In genomic region chr2:3958065-3958641, GRCm38 (mm10) we compare ENCODE assay signal across 8 mouse cellular contexts. TPM values are rescaled to one million over a fixed set of nuclear protein-coding genes. Genes with fewer than 3 reads are reported as not detected.
DNase-seq lines count a peak whose midpoint lies in the region; ATAC-seq and TF ChIP-seq lines count a peak whose summit lies in the region.

No protein-coding gene starts in this region.

- ATAC-seq in hindbrain, postnatal 0 days = peak; percentile 42; the same call in 1 of the 2 replicates
- peak; percentile 34; the same call in 1 of the 2 replicates for ATAC-seq in midbrain, postnatal 0 days (ENCODE audit: low FRiP score)
- no peak for ATAC-seq in megakaryocyte-erythroid progenitor cell, adult 5-6 weeks (replicated peaks; ENCODE audit: low FRiP score, low TSS enrichment, poor library complexity, severe bottlenecking)

- no peaks in the 10 kb centered on the region for H3K9me3 ChIP-seq in CH12.LX (replicated peaks; ENCODE audit: low read length)
- H3K9me3 ChIP-seq in forebrain, embryonic 10.5 days = no peaks in the 10 kb centered on the region
- no peaks in the 10 kb centered on the region for H3K9me3 ChIP-seq in hindbrain, postnatal 0 days (ENCODE audit: low read length)
- no peaks in the 10 kb centered on the region for H3K9me3 ChIP-seq in midbrain, postnatal 0 days (ENCODE audit: low read length)

- DNase-seq in cerebellum, postnatal 10 days = peak; percentile 36 to 39
- DNase-seq in cerebellum, adult 11 months = no peak
- DNase-seq in CH12.LX (ENCODE audit: extremely low read depth) = no peak
- DNase-seq in forebrain, embryonic 10.5 days (ENCODE audit: extremely low spot score, low spot score) = peak; percentile 23
- peak; percentile 9 for DNase-seq in hindbrain, postnatal 0 days (ENCODE audit: low spot score)
- peak; percentile 43 for DNase-seq in left cerebral cortex, adult 11 months (ENCODE audit: low spot score)
- no peak for DNase-seq in midbrain, postnatal 0 days (ENCODE audit: low spot score)

- TF ChIP-seq POLR2A in CH12.LX (IDR thresholded peaks at IDR 0.05; ENCODE audit: low read depth, low read length) = no peak

- H3K9ac ChIP-seq in CH12.LX (ENCODE audit: insufficient read depth, low read depth) = no peak overlapping the region
- H3K9ac ChIP-seq in hindbrain, postnatal 0 days (replicated peaks; ENCODE audit: low read length) = no peak overlapping the region
- H3K9ac ChIP-seq in midbrain, postnatal 0 days (replicated peaks; ENCODE audit: low read length, poor library complexity, severe bottlenecking) = no peak overlapping the region

- H3K79me2 ChIP-seq in CH12.LX (replicated peaks; ENCODE audit: control insufficient read depth, extremely low read depth, insufficient read depth, poor library complexity, severe bottlenecking) = no peaks in the 10 kb centered on the region

- TF ChIP-seq RAD21 in CH12.LX (IDR thresholded peaks at IDR 0.05; ENCODE audit: low read depth, low read length) = no peak

- no peaks in the 10 kb centered on the region for H3K27me3 ChIP-seq in CH12.LX (replicated peaks)
- H3K27me3 ChIP-seq in forebrain, embryonic 10.5 days (ENCODE audit: poor library complexity, severe bottlenecking) = 0 out of 2 replicates have a peak, but pooled peaks cover 8% of the 10 kb centered on the region
- no peaks in the 10 kb centered on the region for H3K27me3 ChIP-seq in hindbrain, postnatal 0 days (ENCODE audit: insufficient read depth, low read length)
- no peaks in the 10 kb centered on the region for H3K27me3 ChIP-seq in midbrain, postnatal 0 days (ENCODE audit: insufficient read depth, low read length)

- H3K4me2 ChIP-seq in CH12.LX (ENCODE audit: insufficient read depth, low read depth, poor library complexity, severe bottlenecking) = no peak overlapping the region; the same call in 1 of the 2 replicates
- peak overlapping the region; percentile 13; the same call in 1 of the 2 replicates for H3K4me2 ChIP-seq in hindbrain, postnatal 0 days (ENCODE audit: low read depth, low read length)
- 0 out of 2 replicates have a peak overlapping the region, but pooled peaks have one; percentile 3 for H3K4me2 ChIP-seq in midbrain, postnatal 0 days (ENCODE audit: low read depth, low read length, poor library complexity, severe bottlenecking)

- no peak overlapping the region for H3K27ac ChIP-seq in CH12.LX (ENCODE audit: insufficient read depth, low read depth)
- H3K27ac ChIP-seq in forebrain, embryonic 10.5 days = no peak overlapping the region
- H3K27ac ChIP-seq in hindbrain, postnatal 0 days = no peak overlapping the region
- no peak overlapping the region for H3K27ac ChIP-seq in midbrain, postnatal 0 days (ENCODE audit: low read depth, low read length)

- WGBS in forebrain, embryonic 10.5 days = 22% methylated on average over 12 of the region's 12 CpGs
- WGBS in hindbrain, postnatal 0 days = 34% methylated on average over 12 of the region's 12 CpGs
- 35% methylated on average over 12 of the region's 12 CpGs for WGBS in midbrain, postnatal 0 days

- dilution Hi-C loops in CH12.LX (cut with MboI; ENCODE audit: extremely low pct_ligation_motif_present, extremely low pct_unique_long_range_greater_than_20kb, low sequenced_read_pairs) = no loop called here

- H3K4me3 ChIP-seq in CH12.LX (replicated peaks in 1 of 3; ENCODE audit: low read depth in 2 of 3, low read length in 2 of 3, poor library complexity in 1 of 3) = no peak overlapping the region
- peak overlapping the region; percentile 24 for H3K4me3 ChIP-seq in forebrain, embryonic 10.5 days
- no peak overlapping the region for H3K4me3 ChIP-seq in hindbrain, postnatal 0 days (ENCODE audit: low read length)
- no peak overlapping the region for H3K4me3 ChIP-seq in midbrain, postnatal 0 days (ENCODE audit: low read depth, low read length)

- H3K4me1 ChIP-seq in CH12.LX (ENCODE audit: control insufficient read depth in 1 of 2, insufficient read depth in 2 of 2) = no peaks in the 10 kb centered on the region
- H3K4me1 ChIP-seq in forebrain, embryonic 10.5 days = peaks cover 9% of the 10 kb centered on the region
- no peaks in the 10 kb centered on the region for H3K4me1 ChIP-seq in hindbrain, postnatal 0 days (ENCODE audit: insufficient read depth, low read length)
- no peaks in the 10 kb centered on the region for H3K4me1 ChIP-seq in midbrain, postnatal 0 days (ENCODE audit: insufficient read depth, low read length)

- TF ChIP-seq CTCF in CH12.LX (conservative IDR thresholded peaks at IDR 0.05 in 1 of 2, IDR thresholded peaks at IDR 0.05 in 1 of 2; ENCODE audit: low read depth in 2 of 2, low read length in 2 of 2) = no peak
- no peak for TF ChIP-seq CTCF in hindbrain, postnatal 0 days (IDR thresholded peaks at IDR 0.05; ENCODE audit: low read depth)
- no peak for TF ChIP-seq CTCF in midbrain, postnatal 0 days (IDR thresholded peaks at IDR 0.05)

- in situ Hi-C loops in CH12.LX (cut with MboI; ENCODE audit: low pct_ligation_motif_present, low pct_unique_long_range_greater_than_20kb, low sequenced_read_pairs) = no loop called here

- H3K36me3 ChIP-seq in CH12.LX (replicated peaks in 1 of 2; ENCODE audit: control insufficient read depth in 1 of 2, insufficient read depth in 1 of 2, low read length in 1 of 2) = no peaks in the 10 kb centered on the region
- no peaks in the 10 kb centered on the region for H3K36me3 ChIP-seq in forebrain, embryonic 10.5 days (replicated peaks)
- H3K36me3 ChIP-seq in hindbrain, postnatal 0 days (ENCODE audit: insufficient read depth, low read length) = no peaks in the 10 kb centered on the region
- no peaks in the 10 kb centered on the region for H3K36me3 ChIP-seq in midbrain, postnatal 0 days (ENCODE audit: insufficient read depth, low read length)

- TF ChIP-seq EP300 in CH12.LX (IDR thresholded peaks at IDR 0.05; ENCODE audit: low read length) = no peak

TF ChIP-seq in CH12.LX, 34 proteins besides CTCF, POLR2A, EP300 and RAD21:
- 0 out of 2 replicates have a peak, but pooled peaks have one; percentile 27 for TF ChIP-seq MYC (IDR thresholded peaks at IDR 0.05; ENCODE audit: low read depth, low read length)
- no peak for TF ChIP-seq ETS1 (conservative IDR thresholded peaks at IDR 0.05; ENCODE audit: low read depth, low read length)
- TF ChIP-seq MAX (IDR thresholded peaks at IDR 0.05; ENCODE audit: low read length) = 0 out of 2 replicates have a peak, but pooled peaks have one; percentile 29

RNA-seq across cellular contexts. Expression of gene Frmd4a, which starts 59.4 kb away (rescaled TPM):
- total RNA-seq in CH12.LX (2012; rRNA removed) = 0.13 TPM in 2 replicates
- total RNA-seq in CH12.LX (2014; rRNA removed) = 0.26 and 0.32 TPM in 2 replicates
- 1.6 and 2.0 TPM in 2 replicates for polyA plus RNA-seq in CH12.LX (2012; ENCODE audit: insufficient read length, low read depth)
- 29.2 and 33.0 TPM in 2 replicates for polyA plus RNA-seq in forebrain, embryonic 10.5 days (2016; fragmentation: Nextera tagmentation; extraction: Ambion mirVana)
- total RNA-seq in hindbrain, postnatal 0 days (2014; rRNA removed) = 52.3 and 55.8 TPM in 2 replicates
- 40.2 and 40.7 TPM in 2 replicates for polyA plus RNA-seq in hindbrain, postnatal 0 days (2015; fragmentation: Nextera tagmentation; extraction: Ambion mirVana)
- 60.2 and 76.4 TPM in 2 replicates for total RNA-seq in midbrain, postnatal 0 days (2014; rRNA removed)
- 34.4 and 42.5 TPM in 2 replicates for polyA plus RNA-seq in midbrain, postnatal 0 days (2015; fragmentation: Nextera tagmentation; extraction: Ambion mirVana)
- total RNA-seq in megakaryocyte-erythroid progenitor cell, adult 5-6 weeks (2014; fragmentation: Nextera tagmentation) = 32.2 and 35.2 TPM in 2 replicates
- 14.5 and 14.7 TPM in 2 replicates for total RNA-seq in megakaryocyte-erythroid progenitor cell, adult 5-6 weeks (2017)

Comparison
In these comparisons a context has a peak if more than half of its experiments do, and no peak if none do; other contexts are left out.
1. DNase-seq: peak in cerebellum, postnatal 10 days (2 of 2), forebrain, embryonic 10.5 days (single experiment), hindbrain, postnatal 0 days (single experiment) and left cerebral cortex, adult 11 months (single experiment); none in cerebellum, adult 11 months (single experiment), CH12.LX (single experiment) and midbrain, postnatal 0 days (single experiment).
2. RNA of gene Frmd4a, which starts 59.4 kb away (total RNA-seq): 60.2 to 76.4 TPM in midbrain, postnatal 0 days, 52.3 to 55.8 TPM in hindbrain, postnatal 0 days and 14.5 to 35.2 TPM in megakaryocyte-erythroid progenitor cell, adult 5-6 weeks; 0.13 to 0.32 TPM in CH12.LX; every median in the first group is over 10 times any median in the second.